Mouse (Mus musculus): ENCODE measurements around the gene Emilin1.

- TF ChIP-seq CTCF (IDR thresholded peaks at IDR 0.05; ENCODE audit: low read depth) = no peak
- TF ChIP-seq EP300 (IDR thresholded peaks at IDR 0.05; ENCODE audit: low read depth) = no peak
Measured at GRCm38 (mm10) chr5:30912156-30912555, 1.0 kb upstream of the Emilin1 start.

Measured in liver, embryonic 14.5 days (tissue).